Mouse (Mus musculus) thymus, adult 18-20 months (tissue): Measurements from ENCODE around the gene Camk1g.

Experiments used
- DNase-seq, 2 experiments: peaks; one replicate each; pipeline ENCODE4 v3.0.0; 2022; ENCODE audit warnings: mixed read lengths in 2 of 2

The Camk1g gene

DNA sequence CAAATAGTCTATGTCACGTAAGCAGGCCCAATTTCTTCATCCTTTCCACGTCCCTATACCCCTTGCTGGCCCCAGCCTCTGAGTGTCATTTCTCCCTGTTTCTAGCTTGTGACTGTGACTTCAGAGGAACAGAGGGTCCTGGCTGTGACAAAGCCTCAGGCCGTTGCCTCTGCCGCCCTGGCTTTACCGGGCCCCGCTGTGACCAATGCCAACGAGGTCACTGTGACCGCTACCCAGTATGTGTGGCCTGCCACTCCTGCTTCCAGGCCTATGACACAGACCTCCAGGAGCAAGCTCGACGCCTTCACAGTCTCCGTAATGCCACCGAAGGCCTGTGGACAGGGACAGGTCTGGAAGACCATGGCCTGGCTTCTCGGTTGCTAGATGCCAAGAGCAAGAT lies 38.1 kb downstream of the Camk1g start:
- DNase-seq = no peak

DNA sequence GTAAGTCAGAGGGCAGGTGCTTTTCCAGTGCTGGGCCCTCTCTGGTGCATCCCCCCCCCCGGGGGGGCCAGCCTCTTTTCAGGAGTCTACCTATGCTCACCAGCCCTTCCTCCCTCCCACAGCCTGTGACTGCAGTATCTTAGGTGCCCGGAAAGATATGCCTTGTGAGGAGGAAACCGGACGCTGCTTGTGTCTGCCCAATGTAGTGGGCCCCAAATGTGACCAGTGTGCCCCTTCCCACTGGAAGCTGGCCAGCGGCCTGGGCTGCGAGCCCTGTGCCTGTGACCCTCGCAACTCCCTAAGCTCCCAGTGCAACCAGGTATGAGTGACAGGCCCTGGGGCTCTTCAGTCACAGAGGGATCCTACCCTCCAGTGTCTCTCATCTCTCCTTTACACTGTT lies 39.5 kb downstream of the Camk1g start:
- DNase-seq = no peak

DNA sequence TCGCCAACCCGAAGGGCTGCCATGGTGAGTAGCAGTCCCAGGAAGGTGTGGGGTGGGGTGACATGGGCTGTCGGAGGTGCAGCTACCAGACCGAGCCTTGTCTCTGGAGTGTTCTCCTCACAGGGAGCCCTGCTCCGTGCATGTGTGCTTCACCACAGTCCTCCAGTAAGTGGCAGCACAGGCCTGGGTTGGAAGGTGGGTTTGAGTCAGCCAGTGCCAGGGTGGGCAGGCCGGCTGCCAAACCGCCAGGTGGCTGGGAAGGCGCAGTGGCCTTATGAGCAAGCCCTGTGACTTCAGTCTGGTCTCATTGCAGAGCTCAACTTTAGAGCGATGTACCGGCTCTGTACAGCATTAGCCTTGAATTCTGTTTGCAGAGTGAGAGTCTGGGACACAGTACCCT lies 39.9 kb downstream of the Camk1g start:
- DNase-seq = peak; percentile 82 to 84

DNA sequence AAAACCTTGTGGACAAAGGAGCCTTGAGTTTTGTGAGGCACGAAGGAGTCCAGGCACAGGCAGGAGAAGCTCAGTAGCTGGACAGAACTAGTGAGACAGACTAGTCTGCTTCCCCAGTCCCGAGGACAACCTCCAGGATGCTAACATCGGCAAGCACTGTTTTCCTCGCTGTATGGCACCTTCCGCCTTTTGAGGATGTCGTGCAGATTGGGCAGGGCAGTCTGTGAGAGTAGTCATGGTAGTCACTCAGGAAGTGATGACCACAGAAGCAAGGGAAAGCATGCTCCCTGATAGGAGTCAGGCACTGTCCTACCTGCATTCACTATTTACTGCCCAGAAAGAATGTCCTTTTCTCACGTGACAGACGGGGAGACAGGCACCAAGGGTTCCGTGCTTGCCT lies 40.5 kb downstream of the Camk1g start:
- no peak for DNase-seq

DNA sequence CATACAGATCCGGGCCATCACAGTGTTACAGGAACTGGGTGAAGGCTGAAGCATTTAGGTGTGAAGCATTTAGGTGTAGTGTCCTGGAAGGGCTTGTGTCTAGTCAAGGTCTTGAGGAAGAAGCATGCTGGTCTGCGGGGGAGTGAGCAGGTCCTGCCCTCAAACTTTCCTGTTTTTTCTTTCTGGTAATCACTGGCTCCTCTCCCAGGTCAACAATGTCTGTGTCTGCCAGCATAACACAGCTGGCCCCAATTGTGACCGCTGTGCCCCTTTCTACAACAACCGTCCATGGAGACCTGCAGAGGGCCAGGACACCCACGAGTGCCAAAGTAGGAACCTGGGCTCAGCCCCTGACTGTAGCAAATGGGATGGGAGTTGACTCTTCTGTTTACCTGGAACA lies 42.4 kb downstream of the Camk1g start:
- no peak for DNase-seq

DNA sequence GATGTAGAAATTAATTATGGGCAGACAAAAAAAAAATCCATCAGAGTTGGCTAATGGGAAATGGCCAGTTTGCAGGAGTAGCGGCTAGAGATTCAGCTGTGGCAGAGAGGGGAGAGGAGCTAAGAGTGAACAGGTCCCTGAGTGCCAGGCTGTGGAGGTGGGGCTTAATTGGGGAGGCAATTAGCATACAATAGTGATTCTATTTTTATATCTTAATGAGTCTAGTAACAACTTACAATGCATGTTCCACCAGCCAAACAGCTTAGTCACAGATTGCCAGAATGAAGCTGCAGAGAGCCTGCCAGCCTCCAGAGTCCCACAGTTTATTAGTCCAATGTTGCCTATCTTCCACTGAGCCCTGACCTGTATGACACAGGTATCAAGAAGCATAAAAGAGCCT lies 42.9 kb downstream of the Camk1g start:
- DNase-seq = no peak

DNA sequence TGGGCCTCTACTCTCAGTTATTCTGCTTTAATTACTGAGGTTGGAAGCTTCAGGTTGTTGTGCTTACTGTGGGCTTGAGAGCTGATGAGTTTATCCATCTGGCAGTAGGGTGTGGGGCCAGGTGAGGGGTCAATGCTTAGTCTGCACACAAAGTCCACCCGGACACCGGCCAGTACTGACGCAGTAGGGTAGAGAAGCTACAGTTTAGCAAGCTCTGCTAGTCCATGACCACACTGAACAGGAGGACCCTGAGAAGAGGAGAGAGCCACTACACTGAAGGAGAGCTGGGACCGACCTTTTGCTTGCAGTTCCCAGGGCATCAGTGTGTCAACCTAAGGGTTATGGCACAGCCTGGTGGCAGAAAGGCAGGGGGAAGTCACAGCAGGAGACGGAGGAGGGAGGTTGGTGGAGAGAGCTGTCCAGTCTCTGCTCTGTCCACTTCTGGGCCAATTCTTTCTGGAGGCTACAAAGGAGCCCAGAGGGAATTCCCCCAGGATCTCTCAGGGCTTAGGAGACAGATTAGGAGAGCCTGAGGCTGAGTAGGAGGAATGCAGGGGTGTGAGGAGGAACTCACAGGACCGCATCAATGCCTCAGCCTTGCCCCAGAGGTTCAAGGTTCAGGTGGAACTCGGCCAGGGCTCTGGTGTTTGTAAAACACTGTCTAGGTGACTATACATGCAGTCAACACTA lies 43.5 kb downstream of the Camk1g start:
- DNase-seq = no peak

DNA sequence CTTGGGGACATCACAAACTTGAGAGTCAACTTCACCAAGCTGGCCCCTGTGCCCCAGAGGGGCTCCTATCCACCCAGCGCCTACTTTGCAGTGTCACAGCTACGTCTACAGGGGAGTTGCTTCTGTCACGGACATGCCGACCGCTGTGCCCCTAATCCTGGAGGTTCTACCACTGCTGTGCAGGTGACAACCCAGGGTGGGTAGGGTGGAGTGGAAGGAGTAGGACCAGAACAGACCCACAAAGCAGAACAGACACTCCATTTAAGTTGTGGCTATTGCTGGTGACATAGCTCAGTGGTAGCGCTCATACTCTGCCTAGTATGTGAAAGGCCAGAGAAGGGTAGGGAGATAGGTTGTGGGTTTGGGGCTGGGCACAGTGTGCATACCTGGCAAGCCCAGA lies 44.2 kb downstream of the Camk1g start:
- no peak for DNase-seq

DNA sequence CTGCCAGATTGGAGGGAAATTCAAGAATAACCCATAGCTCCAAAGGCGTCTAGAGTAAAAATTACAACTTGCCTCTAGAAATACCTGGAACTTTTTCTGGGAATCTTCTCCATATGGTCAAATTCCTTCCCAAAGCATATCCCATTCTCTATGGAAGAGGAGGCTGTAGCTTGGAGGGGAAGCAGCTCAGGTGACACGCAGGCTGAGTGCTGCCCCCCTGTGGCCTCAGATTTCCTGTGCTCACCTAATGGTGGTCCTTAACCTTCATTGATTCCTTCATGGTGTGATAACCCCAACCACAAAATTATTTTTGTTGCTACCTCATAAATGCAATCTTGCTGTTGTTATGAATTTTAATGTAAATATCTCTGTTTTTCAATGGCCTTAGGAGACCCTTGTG lies 45.9 kb downstream of the Camk1g start:
- DNase-seq = no peak

DNA sequence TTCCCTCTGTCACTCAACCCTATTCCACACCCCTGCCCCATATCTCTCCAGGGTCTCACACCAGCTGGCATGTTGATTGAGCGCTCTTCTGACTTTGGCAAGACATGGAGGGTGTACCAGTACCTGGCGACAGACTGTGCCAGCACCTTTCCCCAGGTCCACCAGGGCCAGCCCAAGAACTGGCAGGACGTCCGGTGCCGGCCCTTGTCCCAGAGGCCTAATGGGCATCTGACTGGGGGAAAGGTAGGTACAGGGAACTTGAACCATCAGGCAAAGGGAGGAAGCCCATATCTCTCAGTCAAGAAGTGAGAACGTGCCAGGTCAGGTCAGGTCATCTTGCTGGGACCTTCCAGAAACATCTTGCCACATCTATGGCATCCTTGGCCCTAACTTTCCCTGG lies 46.4 kb downstream of the Camk1g start:
- no peak for DNase-seq

DNA sequence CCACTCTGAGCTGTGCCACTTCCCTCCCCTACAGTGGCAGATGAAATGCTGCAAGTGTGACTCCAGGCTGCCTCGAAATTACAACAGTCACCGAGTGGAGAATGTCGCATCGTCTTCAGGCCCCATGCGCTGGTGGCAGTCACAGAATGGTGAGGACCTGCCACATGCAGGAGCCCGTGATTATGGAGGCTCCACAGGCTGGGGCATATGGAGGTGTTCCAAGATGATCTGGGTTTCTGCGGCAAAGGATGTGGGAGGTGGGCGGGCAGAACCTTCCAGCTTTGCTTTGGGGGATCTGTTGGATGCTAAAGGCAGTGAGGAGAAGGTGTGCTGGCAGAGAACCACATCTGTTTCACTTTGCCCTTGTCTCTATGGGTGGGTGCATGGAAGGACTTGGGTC lies 49.7 kb downstream of the Camk1g start:
- DNase-seq = no peak

DNA sequence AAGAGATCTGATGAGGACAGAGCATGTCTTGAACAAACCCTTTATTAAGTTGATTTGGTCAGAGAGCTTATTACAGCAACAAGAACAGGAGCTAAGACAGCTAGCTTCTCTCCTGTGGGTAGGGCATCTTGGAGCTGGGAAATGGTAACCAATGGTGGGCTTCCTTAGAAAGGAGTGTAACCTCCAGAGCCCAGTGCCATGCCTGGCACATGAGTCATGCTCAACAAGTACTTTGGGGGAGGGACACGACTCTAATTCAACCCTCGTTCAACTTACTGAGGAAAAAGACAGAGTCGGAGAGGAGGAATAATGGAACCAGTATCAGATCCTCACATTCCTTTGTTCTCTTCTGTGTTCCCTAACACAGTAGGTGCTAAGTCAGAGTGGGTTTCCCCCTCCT lies 50.4 kb downstream of the Camk1g start:
- DNase-seq = no peak

DNA sequence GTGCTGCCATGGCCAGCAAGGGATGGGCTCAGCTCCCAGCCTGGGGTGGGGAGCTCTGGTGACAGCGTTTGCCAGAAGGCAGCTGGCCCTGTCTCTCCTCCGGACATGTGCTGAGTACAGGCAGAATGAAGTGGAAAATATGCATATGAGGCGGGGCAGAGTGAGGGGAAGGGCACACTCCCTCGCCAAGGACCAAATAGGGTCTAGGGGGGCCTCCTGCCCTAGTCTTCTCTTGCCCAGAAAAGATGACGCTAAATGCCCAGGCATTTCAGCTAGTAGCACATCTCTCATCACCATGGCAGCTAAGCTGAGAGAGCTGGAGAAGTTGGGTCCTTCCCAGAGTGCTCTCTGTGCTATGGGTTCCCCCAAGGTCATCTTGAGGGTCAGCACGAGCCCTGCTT lies 52.9 kb downstream of the Camk1g start:
- no peak for DNase-seq

DNA sequence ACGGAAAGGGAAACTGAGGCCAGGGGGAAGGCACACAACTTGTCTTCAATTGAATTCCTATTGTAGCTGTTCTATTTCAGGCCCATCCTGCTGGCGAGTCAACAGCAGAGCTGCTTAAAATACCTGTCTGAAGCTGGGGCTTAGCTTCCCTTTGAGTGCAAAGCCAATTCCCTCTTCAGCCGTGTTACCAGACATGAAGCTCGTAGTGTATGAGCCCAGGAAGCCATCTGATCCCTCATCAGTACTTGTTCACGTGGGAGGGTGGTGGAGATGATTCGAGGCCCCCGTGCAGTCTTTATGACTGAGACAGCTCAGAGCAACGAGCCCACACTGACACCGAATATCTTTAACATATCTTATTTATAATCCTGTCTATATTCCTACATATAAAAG lies 53.7 kb downstream of the Camk1g start:
- DNase-seq = no peak

DNA sequence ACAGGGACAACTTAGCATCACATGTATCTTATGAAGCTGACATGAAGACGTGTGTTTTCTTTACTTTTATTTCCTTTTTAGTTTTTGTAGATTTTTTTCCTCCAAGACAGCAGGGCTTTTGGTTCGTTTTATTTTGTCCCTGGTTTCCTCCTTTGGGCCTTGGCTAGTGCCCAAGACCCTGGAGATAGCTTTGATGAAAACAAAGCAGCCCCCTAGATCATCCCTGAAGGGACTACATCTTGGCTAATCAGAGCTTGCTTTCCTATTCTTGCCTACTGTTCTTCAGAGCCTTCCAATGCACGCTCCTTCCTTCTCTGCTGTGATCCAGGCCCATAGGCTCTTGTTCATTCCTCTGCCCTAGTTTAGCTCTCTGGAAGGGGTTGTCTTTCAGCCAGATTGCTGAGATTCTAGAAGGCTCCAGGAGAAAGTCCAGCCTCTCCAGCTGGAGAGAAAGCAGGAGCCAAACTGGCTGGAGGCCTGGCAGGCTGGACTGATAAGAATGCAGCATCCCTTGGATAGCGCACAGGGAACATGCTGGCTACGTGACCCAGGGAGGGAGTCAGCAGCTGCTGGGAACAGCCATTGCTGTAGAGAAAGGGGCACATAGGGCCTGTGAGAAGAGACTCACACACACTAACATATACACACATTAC lies 54.3 kb downstream of the Camk1g start:
- DNase-seq = no peak

DNA sequence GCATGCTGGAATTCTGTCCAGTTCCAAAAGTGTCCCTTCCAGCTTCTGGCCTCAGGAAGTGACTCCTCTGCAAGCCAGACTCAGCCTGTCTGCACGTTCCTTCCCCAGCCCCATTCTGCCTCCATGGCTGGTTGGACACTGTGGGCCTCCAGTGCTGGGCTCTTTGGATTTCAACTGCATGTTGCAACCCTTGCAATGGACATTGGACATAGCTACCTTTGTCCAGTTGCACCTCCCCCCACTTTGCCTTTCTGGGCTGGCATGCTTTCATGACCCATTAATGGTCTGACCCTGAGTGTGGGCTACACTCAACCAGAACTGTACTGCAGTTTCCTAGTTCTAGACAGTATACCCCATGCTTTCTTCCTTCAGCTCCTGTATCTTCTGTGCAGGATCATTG lies 58.5 kb downstream of the Camk1g start:
- no peak for DNase-seq

DNA sequence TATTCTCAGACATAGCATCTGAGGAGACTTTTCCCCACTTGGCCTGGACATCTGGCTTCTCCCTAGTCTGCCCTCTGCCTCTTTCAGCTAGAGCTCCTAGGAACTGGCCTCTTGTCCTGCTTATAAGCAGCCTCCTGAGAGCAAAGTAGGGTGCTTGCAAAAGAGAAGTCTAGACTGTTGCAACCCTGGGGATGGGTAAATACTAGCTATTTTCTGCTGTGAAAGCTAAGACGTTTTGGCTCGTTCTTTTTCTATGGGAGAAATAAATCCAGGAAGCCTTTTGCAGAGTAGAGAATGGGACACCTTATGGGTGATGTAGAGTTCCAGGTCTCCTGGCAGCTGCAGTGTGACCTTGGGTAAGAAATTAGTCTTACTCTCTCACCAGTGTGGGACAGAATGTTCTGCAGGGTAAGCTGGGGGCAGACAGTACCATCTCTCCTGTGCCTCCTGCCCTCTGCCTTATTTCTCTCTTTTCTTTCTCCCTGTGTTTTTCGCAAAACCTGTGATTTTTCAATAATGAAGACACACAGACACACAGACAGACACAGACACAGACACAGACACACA lies 59.5 kb downstream of the Camk1g start:
- no peak for DNase-seq

DNA sequence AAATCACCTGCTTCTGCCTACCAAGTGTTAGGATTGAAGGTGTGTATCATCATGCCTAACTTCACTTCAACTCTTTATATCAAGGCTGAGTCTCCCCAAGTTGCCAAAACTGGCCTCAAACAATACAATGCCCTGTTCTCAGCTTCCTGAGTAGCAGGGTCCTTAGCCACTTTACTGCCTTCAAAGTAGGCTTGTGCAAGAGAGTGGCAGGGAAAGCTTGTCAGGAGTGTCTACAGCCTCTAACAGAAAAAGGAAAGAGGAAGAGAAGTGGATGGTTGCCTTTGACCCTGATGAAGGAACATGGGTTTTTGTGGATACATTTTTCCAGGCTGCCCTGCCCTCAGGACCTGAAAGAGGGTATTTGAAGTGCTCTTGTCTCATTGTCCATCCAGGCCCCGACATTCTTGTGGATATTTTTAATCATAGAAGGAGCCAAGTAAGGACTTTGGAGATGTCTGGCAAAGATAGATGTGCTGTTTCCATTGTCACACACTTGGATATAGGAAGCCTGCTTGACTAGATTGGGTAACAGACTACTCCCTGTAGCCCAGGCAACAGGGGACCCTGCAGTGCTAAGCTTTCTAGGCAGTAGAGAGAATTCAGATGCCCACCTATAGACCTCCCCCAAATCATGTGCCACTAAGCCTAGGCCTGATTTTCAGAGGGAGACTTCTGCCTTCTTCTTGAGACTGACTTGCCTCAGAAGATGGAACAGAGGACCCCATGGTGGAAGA lies 60.1 kb downstream of the Camk1g start:
- no peak for DNase-seq

DNA sequence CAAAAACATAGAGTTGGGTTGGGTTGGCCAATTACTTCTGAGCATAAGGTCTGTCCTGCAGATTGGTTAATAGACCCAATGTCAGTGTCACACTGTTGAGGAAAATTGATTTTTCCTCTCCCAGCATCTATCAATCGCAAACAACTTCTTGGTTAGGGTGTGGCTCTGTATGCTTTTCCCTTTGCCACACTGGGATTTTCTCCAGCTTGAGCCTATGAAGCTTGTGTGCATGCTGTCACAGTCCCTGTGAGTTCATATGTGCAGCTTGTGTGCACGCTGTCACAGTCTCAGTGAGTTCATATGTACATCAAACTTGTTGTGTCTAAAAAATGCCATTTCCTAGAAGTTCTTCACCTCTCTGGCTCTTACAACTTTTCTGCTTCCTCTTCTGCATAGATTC lies 63.3 kb downstream of the Camk1g start:
- DNase-seq = no peak

DNA sequence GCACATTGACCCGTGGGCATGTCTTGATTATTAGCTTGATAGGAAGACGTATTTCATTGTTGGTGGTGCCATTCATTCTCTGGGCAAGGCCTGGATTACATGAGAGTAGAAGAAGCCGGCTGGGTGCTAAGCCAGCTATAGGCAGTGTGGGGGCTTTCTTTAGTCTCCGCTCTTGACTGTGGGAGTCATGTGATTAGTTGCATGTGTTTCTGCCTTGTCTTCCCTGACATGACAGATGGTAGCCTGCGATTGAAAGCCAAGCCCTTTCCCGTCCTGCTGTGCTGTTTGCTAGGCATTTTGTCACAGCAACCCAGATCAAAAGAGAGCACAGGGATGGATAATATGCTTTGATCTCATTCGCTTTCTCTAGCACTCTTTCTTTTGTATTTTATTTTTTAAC lies 64.7 kb downstream of the Camk1g start:
- DNase-seq = no peak

DNA sequence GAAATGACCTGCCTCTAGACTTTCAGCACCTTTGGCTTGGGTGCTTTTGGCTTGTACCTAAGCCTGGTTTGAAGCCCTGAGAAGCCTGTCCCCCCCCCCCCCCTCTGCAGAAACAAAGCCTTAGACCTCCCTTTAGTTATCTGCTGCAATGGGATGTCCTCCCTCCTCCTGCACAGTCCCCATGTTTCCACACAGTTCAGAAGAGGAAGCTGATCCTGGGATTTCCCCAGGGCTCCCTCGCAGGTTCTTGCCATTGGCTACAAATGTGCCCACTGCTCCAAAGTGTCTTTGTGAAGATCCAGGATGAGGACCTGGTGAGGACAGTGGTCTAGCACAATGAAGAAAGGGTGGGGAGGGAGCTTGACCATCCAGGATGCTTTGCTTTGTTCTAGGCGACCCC lies 67.0 kb downstream of the Camk1g start:
- DNase-seq = no peak

DNA sequence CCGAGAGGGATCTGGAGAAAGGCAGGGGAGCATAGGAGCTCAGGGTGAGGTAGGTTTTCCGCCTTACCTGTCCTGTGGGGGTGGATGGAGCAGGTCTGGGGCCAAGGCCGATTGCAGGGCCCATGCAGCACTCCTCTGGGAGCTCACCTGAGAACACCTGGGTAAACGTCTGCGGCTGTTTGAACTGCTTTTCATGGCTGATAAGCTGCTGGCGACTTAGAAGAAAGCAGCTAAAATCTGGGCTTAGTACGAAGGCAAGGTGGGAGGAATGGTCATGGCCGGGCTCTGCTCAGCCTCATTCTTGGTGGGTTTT lies 68.0 kb downstream of the Camk1g start:
- no peak for DNase-seq

DNA sequence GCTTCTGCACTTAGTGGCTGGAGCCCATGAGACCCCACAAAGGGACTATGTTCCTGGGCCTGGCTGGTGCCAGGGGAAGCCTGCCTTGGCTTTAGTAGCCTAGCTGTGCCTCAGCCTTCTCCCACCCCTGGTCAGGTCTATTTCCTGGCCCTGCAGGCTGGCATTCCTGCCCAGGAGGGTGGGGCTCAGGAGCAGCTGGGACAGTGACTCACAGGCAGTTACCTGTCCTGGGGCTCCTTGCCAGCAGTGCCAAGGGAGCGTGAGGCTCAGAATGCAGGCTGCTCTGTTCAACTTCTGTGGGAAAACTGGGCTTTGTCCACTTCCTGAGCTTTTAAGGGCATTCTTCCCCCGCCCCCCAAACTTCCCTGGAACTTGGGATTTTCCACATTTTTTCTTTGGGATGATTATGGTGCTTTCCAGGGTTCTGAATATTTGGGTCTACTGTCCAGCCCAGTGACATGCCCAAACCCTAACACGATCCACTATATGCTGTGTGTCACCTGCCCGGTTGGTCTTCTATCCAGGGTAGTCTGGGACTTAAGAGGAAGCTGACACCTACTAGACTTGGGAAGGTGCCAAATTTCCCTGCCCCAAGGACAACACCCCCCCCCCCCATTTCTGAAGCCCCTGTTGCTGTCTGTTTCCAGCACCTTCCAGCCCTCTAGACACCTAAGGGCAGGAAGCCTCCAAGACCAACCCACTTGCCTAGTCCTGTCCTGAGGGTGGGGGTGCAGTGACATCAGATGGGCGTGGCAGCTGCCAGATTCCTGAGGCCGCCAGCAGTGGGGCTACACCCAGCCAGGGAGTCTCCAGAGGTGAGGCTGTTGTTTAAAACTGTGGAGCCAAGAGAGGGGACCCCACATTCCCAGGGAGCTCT lies 68.6 kb downstream of the Camk1g start:
- DNase-seq = no peak
